Comparison of ENCODE assay signal across 20 mouse cellular contexts in the genomic region with DNA sequence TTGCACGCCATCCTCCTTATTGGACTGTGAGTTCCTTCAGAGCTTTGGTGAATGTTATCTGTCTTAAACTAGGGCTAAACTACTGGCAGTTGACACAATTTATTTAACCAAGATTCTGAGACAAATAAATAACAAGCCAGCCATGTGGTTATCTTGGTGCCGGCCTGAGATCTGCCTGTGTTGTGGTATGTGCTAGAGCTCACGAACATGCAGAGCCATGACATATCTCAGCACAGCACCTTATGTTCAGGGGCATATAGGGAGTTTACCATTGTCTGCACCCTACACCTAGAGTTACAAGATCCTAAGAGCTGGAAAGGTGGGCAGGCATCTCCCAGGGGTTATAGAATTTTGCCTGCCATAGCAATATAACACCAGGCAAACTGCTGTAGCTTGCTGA. TPM values are rescaled to one million over a fixed set of nuclear protein-coding genes. Genes with fewer than 3 reads are reported as not detected.
DNase-seq lines count a peak whose midpoint lies in the region; ATAC-seq lines count a peak whose summit lies in the region.
"Had no signal": no experiment of that assay in that cellular context is flagged by ENCODE, and none has a peak within 500 bp of the region (broad histone marks: within the 10 kb centered on the region; RNA-seq: fewer than 3 reads in every experiment).

No protein-coding gene starts in this region.

- WGBS in lung, embryonic 15.5 days: 67% methylated on average over 3 of the region's 3 CpGs
- WGBS in liver, embryonic 13.5 days (ENCODE audit: insufficient replicate concordance): 31% methylated on average over 3 of the region's 3 CpGs

- no peaks in the 10 kb centered on the region for H3K27me3 ChIP-seq in lung, embryonic 15.5 days
- H3K27me3 ChIP-seq in liver, embryonic 13.5 days: no peaks in the 10 kb centered on the region
- H3K27me3 ChIP-seq: embryonic facial prominence, embryonic 15.5 days; heart, embryonic 13.5 days had no signal

- peak overlapping the region; percentile 43; the same call in 1 of the 2 replicates for H3K27ac ChIP-seq in lung, embryonic 15.5 days
- H3K27ac ChIP-seq in liver, embryonic 13.5 days: no peak overlapping the region
- H3K27ac ChIP-seq: embryonic facial prominence, embryonic 15.5 days; forebrain, embryonic 10.5 days; gastrocnemius, adult 2 months; heart, embryonic 13.5 days had no signal

- no peak overlapping the region for H3K4me3 ChIP-seq in lung, embryonic 15.5 days
- no peak overlapping the region for H3K4me3 ChIP-seq in liver, embryonic 13.5 days (replicated peaks)
- H3K4me3 ChIP-seq: embryonic facial prominence, embryonic 15.5 days; erythroblast, embryonic 14.5 days; forebrain, embryonic 10.5 days; gastrocnemius, adult 2 months; heart, embryonic 13.5 days had no signal

- H3K4me1 ChIP-seq in lung, embryonic 15.5 days: peaks cover 19% of the 10 kb centered on the region
- H3K4me1 ChIP-seq in liver, embryonic 13.5 days (replicated peaks): peaks cover 12% of the 10 kb centered on the region

- H3K9ac ChIP-seq in lung, embryonic 15.5 days: no peak overlapping the region
- H3K9ac ChIP-seq in liver, embryonic 13.5 days: no peak overlapping the region
- H3K9ac ChIP-seq: embryonic facial prominence, embryonic 15.5 days; heart, embryonic 13.5 days had no signal

- no peak for ATAC-seq in lung, embryonic 15.5 days (ENCODE audit: borderline replicate concordance, extremely low read depth, low FRiP score, low TSS enrichment)
- ATAC-seq in liver, embryonic 13.5 days (ENCODE audit: low read depth): peak; percentile 69; the same call in 1 of the 2 replicates
- ATAC-seq in megakaryocyte progenitor cell, adult 5-6 weeks (replicated peaks; ENCODE audit: poor library complexity): peak; percentile 69
- ATAC-seq in megakaryocyte, adult 5-6 weeks (ENCODE audit: poor library complexity, severe bottlenecking): no peak
- ATAC-seq: forebrain, embryonic 14.5 days had no signal

- no peaks in the 10 kb centered on the region for H3K9me3 ChIP-seq in lung, embryonic 15.5 days
- no peaks in the 10 kb centered on the region for H3K9me3 ChIP-seq in liver, embryonic 13.5 days (replicated peaks)
- H3K9me3 ChIP-seq: embryonic facial prominence, embryonic 15.5 days; forebrain, embryonic 10.5 days; heart, embryonic 13.5 days had no signal

- DNase-seq in lung, postnatal 14 days: no peak
- DNase-seq in liver, embryonic 13.5 days: peak; percentile 6
- no peak for DNase-seq in kidney, postnatal 36 days
- DNase-seq in layer of hippocampus, adult 18-20 months (ENCODE audit: low spot score in 2 of 2): no peak
- DNase-seq: adrenal gland, postnatal 10 days; cerebellum, adult 18-20 months; cerebellum, adult 9-11 months; embryo, embryonic 11 days; gastrocnemius, adult 2 months; gastrocnemius, postnatal 25 days; heart, postnatal 36 days had no signal

- H3K36me3 ChIP-seq in lung, embryonic 15.5 days: peaks cover 4% of the 10 kb centered on the region; the same call in 1 of the 2 replicates
- H3K36me3 ChIP-seq in liver, embryonic 13.5 days: no peaks in the 10 kb centered on the region

- H3K4me2 ChIP-seq in lung, embryonic 15.5 days: no peak overlapping the region
- no peak overlapping the region for H3K4me2 ChIP-seq in liver, embryonic 13.5 days
- H3K4me2 ChIP-seq: embryonic facial prominence, embryonic 15.5 days; heart, embryonic 13.5 days had no signal

RNA-seq across cellular contexts. Expression of gene Evl, which starts 54.9 kb away (rescaled TPM):
- polyA plus RNA-seq in lung, embryonic 15.5 days (2015; fragmentation: Nextera tagmentation; extraction: Ambion mirVana): 55.6 and 57.2 TPM in 2 replicates
- 8.7 and 10.4 TPM in 2 replicates for polyA plus RNA-seq in liver, embryonic 13.5 days (2015; fragmentation: Nextera tagmentation; extraction: Ambion mirVana)
- 38.1 and 45.9 TPM in 2 replicates for total RNA-seq in megakaryocyte progenitor cell, adult 5-6 weeks (2015)
- 17.0 and 38.9 TPM in 2 replicates for total RNA-seq in megakaryocyte progenitor cell, adult 5-6 weeks (2017)
- 100 to 1,000 TPM; 184 to 192 TPM for total RNA-seq in layer of hippocampus, adult 18-20 months (2021)
- 153 and 169 TPM in 2 replicates for total RNA-seq in megakaryocyte, adult 5-6 weeks (2015)
- 109 and 125 TPM in 2 replicates for total RNA-seq in megakaryocyte, adult 5-6 weeks (2017)
- total RNA-seq: MEL had no signal

Comparison
In these comparisons a context has a peak if more than half of its experiments do, and no peak if none do; other contexts are left out.
1. ATAC-seq: peak in liver, embryonic 13.5 days (single experiment) and megakaryocyte progenitor cell, adult 5-6 weeks (single experiment); none in lung, embryonic 15.5 days (single experiment) and megakaryocyte, adult 5-6 weeks (single experiment).